Mouse (Mus musculus) heart, adult 2 months (tissue): ENCODE measurements around the gene Galntl6.

Experiments
- CTCF ChIP-seq: fragments of 200-600 bp; IDR thresholded peaks from 2 replicates; pipeline ENCODE4 v1.8.1; 2022; ENCODE audit warnings: antibody characterized with exemption, mild to moderate bottlenecking, moderate library complexity
- POLR2A ChIP-seq: fragments of 200-500 bp; IDR thresholded peaks from 2 replicates; pipeline ENCODE4 v1.6.1; 2011; ENCODE audit warnings: mild to moderate bottlenecking, low read depth, low read length, control low read depth; ENCODE audit not compliant: insufficient read depth

DNA sequence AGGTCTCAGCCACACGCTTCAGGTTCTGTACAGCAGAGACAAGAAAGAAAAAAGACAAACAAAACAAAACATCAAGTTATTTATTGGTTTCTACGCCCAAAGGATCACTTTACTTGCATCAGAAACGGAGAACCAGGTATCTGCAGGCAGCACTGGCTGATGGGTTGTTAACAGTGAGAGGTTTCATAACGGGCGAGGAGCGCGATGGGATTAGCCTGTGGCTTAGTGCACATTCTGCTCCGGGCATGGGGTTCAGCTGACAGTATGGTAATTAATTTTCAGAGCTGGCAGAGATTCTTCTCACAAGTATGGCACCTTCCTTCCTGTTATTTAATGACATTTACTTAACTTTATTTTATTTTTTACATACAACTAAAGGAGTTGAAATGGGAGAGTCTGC lies 1075.1 kb downstream of the Galntl6 start:
- TF ChIP-seq CTCF (no peak), POLR2A (no peak)
